Mouse (Mus musculus): Measurements from ENCODE around the gene Dguok.

The Dguok gene

DNA sequence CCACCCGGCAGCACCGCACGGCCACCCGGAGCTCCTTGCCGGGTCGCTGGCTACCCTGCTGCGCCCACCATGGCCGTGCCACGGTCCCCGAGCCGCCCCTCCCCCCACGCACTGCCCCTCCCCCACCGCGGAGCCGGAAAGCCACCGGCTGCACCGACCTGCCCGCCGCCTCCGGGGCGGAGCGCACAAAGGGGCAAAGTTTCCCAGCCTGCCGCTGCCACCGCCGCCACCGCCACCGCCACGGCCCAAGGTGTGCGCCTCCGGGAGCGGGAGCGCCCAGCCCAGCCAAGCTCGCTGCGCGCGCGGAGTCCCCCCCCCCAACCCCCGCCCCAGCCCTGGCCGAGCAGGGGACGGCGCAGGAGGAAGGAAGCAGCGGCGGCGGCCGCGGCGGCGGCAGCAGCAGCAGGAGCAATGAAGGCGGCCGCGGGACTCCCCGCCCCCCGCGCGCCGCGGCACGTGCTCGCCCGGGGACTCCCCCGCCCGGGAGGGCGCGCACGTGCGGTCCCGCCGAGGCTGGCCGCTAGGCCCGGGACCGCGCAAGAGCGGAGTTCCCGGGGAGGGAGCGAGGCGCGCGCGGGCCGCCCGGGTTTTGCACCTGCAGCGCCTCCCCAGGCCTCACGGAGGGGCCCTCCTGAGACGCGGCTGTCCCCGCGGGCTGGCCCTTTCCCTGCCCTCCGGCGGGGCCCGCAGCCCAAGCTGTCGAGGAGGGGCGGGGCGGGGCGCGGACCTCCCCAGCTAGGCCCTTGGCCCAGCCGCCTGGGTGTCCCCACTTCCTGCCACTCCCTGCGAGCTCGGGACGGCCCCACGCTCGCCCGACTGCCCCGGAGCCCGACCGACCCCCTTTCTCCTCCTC lies 50.4 kb downstream of the Dguok start:
- peak; percentile 43 for DNase-seq (ENCODE audit: low read depth, low spot score)

- peak; percentile 32 for DNase-seq (ENCODE audit: low read depth, low spot score)
Observed at GRCm38 (mm10) chr6:83455328-83456130, 51.2 kb downstream of the Dguok start.

- DNase-seq (ENCODE audit: low read depth, low spot score), result no peak
Observed at GRCm38 (mm10) chr6:83453706-83454105, 53.1 kb downstream of the Dguok start.

- no peak for DNase-seq (ENCODE audit: low read depth, low spot score)
Observed at GRCm38 (mm10) chr6:83450451-83451303, 56.1 kb downstream of the Dguok start.

- no peak for DNase-seq (ENCODE audit: low read depth, low spot score)
Observed at GRCm38 (mm10) chr6:83449440-83449839, 57.3 kb downstream of the Dguok start.

DNA sequence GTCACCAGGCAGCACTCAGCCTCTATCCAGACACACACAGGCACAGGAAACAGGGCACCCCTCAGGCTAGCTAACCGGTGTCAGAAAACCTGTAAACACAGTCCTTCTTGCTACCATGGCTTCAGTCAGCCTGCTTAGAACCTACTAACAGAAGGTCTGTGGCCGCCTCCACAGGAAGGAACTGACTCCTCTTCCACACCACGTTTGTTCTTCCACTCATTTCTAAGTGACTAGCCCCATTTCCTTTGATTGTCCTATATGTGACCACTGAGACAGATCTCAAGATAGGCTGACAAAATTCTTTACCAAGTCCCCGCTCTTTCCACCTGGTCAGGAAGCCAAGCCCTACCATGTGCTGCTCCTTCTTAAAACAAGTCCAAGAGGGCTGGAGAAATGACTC lies 57.9 kb downstream of the Dguok start:
- DNase-seq (ENCODE audit: low read depth, low spot score), result no peak

- no peak for DNase-seq (ENCODE audit: low read depth, low spot score)
Observed at GRCm38 (mm10) chr6:83447031-83447430, 59.7 kb downstream of the Dguok start.

DNA sequence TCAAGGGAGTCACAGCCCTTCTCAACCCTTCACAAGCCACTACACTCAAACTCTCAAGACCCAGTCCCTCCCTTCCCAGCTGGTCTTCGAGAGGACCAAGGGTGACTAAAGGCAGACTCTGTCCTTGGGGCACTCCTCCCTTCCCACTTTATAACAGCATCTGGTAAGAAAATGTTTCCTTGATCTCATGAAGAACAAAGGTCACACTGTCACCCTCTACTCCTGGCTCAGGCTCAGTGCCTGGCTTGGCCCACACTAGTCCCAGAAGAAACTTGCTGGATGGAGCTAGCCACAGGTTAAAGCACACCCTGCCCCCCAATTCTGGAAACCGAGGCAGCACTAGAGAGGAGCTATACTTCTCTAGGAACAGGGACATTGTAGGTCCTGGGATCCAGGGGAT lies 61.0 kb downstream of the Dguok start:
- no peak for DNase-seq (ENCODE audit: low read depth, low spot score)

GRCm38 (mm10) chr6:83443441-83444340 lies 63.1 kb downstream of the Dguok start:
- DNase-seq (ENCODE audit: low read depth, low spot score), result peak; percentile 40

- DNase-seq (ENCODE audit: low read depth, low spot score), result no peak
Observed at GRCm38 (mm10) chr6:83442639-83443038, 64.1 kb downstream of the Dguok start.

GRCm38 (mm10) chr6:83441259-83442061 lies 65.3 kb downstream of the Dguok start:
- peak; percentile 86 for DNase-seq (ENCODE audit: low read depth, low spot score)

GRCm38 (mm10) chr6:83440510-83441258 lies 66.1 kb downstream of the Dguok start:
- DNase-seq (ENCODE audit: low read depth, low spot score), result peak; percentile 81

- no peak for DNase-seq (ENCODE audit: low read depth, low spot score)
Observed at GRCm38 (mm10) chr6:83440197-83440509, 66.6 kb downstream of the Dguok start.

- DNase-seq (ENCODE audit: low read depth, low spot score), result peak; percentile 34
Observed at GRCm38 (mm10) chr6:83439781-83440180, 67.0 kb downstream of the Dguok start.

DNA sequence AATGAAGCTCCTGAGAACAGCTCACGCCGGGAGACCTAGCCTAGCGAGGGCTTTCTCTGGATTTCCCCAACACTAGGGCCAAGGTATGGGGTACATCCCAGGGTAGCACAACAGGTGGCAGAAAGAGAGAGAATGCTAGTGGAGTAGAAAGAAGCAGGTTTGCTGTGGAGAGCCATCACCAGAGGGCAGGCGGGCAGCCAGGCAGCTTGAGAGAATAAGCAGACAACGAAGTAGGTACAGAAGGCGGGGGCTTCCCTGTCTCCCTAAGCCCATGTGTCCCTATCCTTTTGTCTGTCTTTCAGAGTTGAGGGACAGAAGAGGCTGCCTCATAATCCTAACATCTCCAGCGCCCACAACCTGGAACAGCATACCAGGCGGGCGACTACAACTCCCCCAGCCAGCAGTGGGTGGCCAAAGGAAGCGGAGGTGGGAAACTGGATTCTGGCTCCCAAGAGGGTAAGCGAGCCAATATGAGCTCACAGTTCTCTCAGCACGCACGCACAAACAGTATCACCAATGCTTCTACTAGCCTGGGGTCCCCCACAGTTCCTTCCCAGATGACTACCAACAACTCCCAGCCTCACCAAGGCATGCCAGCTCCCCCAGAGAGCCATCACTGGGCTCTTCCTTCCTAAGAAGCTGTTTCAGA lies 67.5 kb downstream of the Dguok start:
- DNase-seq (ENCODE audit: low read depth, low spot score), result no peak

- DNase-seq (ENCODE audit: low read depth, low spot score), result no peak
Observed at GRCm38 (mm10) chr6:83438584-83438983, 68.2 kb downstream of the Dguok start.

DNA sequence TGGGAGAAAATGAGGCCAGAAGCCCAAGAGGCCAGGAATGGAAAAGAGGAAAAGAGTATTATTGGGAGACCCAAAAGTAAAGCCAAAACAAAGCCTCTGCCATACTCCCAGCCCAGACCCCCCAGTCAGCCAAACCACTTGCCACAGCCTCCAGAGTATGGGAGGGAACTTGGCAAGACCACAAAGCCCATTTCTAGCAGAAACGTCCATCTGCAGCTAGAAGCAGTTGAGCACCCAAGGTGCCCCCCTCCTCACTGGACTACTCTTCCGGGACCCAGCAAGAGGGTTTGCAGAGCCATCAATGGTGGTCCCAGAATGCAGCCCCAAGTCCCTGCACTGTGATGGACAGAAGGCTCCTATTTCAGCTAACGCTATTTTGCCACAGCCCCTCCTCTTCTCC lies 69.0 kb downstream of the Dguok start:
- no peak for DNase-seq (ENCODE audit: low read depth, low spot score)

- DNase-seq (ENCODE audit: low read depth, low spot score), result no peak
Observed at GRCm38 (mm10) chr6:83437225-83437624, 69.5 kb downstream of the Dguok start.

DNA sequence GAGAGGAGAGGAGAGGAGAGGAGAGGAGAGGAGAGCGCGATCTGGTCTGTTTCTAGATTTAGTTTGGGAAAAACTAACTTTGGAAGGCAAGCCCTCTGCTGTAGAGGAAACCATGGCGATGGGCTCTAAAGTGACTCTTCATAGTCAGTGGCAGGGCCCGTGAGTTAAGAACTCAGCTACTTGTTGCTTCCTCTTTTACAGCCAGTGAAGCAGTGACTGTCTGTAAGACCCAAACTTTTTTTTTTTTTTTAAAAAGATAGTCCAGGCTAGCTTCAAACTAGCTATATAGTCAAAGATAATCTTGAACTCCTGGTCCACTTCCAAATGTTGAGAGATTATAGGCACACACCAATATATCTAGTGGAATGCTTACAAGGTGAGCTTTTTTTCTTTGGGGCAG lies 70.2 kb downstream of the Dguok start:
- no peak for DNase-seq (ENCODE audit: low read depth, low spot score)
